Mouse (Mus musculus) mouse embryonic stem cell (cell line): ENCODE measurements around the gene Gucy1b2.

ENCODE experiments used
- in situ Hi-C, 2 experiments: fragments of 300-500 bp; cut with MboI; formaldehyde crosslinking; loops; 1 replicate in 1 of 2; 3 replicates in 1 of 2; pipeline ENCODE4 v1.14.3; 2019 to 2020; ENCODE audit warnings: low sequenced_read_pairs in 2 of 2, low pct_unique_long_range_greater_than_20kb in 1 of 2, mixed read lengths in 1 of 2; ENCODE audit not compliant: unreplicated experiment in 1 of 2

The Gucy1b2 gene

DNA sequence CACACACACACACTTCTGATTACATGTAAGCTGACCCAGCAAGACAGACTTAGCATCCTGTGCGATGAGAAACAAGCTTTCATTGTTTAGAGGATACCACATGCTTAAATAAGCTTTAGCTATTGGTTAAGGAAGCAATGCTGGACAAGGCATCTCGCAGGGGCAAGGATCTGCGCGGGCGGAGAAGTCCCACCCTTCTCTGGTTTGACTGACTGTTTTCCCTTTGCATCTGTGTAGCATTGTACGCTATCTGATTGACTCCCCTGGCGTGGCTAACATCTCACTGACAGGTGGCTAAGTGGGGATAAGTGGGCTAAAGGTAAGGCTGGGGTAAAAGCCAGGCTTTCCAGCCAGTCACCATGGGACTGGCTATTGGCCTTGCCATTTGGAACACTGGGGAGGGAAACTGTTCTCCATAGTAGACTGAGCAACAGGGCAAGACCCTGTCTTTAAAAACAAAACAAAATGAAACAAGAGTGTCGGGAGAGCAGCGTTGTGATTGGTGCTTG lies at the start of gene Gucy1b2:
TSS of gene Gucy1b2 (minus strand) at position 51 of the 509 bp plus-strand sequence.
- in situ Hi-C loops: loop anchor here (10.0 to 25.0 kb wide), 5 partner anchors 201 to 894 kb away; partner anchors contain the start of gene Spryd7 (in 1 of the 2)

DNA sequence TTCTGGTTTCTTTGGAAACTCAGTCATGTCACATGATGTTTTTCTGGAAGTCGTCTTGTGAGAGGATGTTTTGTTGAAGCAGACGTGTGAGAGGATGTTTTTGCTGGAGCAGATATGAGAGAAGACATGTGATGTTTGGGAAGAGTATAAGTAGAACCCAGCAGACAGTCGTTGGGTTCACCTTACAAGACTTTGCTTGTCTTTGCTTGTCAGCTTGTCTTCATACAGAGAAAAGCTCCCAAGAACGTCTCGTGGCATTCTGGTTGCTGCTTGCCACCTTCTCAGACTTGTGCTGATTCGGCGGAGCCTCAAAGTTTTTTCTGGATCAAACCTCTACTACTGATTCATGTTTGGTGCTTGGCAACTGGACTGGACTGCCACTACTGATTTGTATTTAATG lies 41.3 kb upstream of the Gucy1b2 start:
- in situ Hi-C loops: no loop called here

DNA sequence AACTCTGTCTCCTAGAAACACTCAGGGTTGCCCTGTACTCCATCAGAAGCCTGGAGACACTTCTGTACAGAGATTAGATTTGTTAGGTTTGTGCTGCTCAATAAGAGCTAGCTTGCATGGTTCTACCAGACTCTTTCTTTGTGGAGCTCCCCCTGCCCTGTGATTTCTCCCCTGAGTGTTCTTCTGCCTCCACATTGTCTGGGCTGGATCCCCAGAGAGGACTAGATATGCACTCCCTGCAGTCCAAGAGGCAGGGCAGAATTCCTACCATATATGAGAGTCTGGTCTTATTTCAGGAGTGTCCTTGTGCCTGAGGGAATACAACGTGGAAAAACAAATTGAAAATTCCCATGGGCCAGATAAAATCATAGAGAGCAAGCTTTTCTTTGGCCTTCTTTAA lies 40.4 kb upstream of the Gucy1b2 start:
- in situ Hi-C loops: no loop called here

DNA sequence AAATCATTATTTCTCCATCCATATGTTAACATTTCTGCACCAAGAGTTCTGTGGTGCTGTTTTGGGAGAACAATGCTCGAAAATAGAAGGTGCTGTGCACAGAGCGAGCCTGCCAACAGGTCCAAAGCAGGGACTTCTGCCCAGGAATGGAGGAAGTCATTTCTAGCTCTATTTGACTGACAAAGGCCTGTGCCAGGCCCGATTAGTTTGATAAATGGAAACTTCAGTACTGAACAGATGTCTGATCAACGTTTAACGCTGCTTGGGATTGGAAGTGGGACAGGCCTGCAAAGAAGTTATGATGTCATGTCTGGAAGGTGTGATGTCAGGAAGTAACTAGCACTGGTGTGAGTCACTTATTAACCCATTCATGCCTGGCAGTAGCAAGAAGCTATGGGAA lies 37.4 kb upstream of the Gucy1b2 start:
- in situ Hi-C loops: no loop called here

DNA sequence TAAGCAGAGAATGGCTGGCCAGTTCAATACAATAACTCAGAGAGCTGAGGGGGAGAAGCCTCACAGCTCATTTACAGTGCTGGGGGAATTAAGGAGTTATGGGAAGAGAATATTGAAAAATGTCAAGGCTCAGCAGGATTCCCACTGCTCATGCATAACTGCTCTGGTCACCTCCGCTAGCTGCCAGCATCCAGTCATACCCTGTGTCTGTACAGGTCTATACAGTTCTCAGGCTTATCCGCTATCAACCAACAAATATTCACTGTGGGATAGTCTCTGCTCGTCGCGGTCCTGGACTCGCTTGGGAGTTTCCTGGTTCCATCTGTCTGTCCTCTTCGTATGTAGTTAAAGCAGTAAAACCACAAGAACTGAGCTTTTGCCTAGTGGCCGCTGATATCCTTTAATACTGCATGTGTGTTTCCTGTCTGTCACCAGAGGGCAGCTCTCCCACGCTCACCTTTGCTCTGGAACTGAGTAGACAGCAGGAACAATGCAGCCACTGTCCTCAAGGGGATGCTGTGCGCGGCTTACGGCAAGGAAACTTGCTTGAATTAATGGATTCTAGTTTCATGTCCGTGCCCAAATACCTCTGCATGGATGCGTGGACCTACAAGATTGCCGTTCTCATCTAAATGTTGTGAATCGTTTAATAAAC lies 36.2 kb upstream of the Gucy1b2 start:
- in situ Hi-C loops: no loop called here

DNA sequence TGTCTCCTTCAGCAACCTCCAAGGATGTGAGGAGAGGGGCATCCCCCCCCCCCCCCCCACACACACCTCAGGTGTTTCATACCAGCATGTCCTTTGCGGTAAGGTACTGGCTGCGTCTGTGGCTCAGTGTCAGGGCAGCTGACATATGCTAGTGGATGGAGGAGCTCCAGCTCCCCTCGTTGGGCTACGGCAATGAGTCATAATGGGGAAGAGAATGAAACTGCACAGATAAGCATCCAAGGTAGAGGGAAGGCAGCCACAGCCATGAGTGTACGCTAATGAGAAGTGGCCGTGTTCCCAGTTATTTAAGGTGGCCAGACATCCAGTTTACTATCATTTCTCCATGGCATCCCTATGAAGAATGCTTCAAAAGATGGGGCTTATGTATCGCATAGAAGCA lies 32.2 kb upstream of the Gucy1b2 start:
- in situ Hi-C loops: no loop called here

DNA sequence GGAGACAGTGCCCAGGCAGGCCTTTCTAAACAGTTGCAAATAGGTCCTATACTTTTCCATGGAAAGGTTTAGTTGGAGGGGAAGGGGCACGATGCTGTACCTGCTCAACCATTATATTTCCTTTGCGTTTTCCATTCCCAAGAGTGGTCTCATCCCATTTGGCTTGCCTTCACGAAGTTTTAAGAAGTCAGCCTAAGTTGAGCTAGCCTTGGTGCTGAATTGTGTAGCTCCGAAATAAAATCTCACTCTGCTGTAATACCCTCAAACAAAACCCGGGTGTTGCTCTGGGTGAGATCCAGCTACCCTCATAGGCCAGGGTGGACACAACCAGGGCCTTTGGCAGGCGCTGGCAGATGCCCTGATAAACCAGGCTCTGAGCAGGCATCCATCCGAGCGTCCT lies 25.3 kb upstream of the Gucy1b2 start:
- in situ Hi-C loops: no loop called here

DNA sequence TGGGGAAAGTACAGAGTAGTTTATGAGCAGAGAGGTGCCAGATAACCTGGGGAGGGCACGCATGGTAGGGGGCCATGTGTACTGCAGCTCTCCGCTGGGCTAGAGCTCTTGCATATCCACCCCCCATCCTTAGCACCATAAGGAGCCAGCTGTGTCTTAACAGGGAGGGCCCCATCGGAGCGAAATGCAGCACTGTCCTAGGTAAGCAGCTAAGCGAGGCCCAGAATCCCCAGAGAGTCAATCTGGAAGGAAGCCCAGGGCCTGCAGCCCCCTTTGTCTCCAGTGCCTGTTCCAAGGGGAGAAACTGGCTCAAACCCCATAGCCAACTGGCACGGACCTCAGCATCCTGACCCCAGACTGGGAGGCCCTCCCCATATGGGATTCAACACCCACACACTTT lies 23.3 kb upstream of the Gucy1b2 start:
- in situ Hi-C loops: no loop called here

DNA sequence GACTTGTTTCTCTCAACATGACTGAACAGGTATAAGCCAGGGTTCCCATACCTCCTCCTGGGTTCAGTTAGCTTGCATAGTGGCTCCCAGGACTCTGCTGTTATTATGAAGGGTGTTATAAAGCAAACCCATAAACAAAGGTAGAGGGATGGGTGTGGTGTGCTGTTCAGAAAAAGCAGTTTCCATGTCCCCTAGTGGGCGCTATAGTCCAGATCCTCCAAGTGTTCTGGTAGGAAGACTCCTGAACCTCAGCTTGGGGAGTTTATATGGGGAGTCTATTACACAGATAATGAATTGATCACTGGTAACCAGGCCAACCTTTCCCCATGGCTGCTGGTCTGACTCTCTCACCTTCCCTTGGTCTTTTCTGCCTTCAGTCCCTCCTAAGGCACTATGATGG lies 18.4 kb upstream of the Gucy1b2 start:
- in situ Hi-C loops: loop anchor here (25.0 kb wide), 3 partner anchors 237 to 912 kb away; partner anchors contain the start of gene Spryd7 (in 1 of the 2)

DNA sequence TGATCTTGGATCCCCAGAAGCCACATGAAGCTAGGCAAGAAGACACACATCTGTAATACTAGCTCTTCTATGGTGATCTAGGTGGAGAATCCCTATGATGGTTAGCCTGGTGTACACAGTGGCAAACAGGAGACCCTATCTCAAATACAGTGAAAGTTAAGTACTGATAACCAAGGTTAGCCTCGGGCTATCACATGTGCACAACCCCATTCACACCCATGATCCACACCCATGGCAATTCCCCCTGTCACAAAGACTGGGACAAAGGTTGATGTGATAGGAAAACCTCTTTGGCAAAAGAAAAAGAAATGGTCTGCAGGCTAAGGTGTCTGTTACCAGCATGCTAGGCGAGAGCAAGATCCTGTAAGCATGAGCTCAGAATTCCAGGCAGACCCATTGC lies 16.0 kb upstream of the Gucy1b2 start:
- in situ Hi-C loops: loop anchor here (25.0 kb wide), 3 partner anchors 235 to 910 kb away; partner anchors contain the start of gene Spryd7 (in 1 of the 2)

DNA sequence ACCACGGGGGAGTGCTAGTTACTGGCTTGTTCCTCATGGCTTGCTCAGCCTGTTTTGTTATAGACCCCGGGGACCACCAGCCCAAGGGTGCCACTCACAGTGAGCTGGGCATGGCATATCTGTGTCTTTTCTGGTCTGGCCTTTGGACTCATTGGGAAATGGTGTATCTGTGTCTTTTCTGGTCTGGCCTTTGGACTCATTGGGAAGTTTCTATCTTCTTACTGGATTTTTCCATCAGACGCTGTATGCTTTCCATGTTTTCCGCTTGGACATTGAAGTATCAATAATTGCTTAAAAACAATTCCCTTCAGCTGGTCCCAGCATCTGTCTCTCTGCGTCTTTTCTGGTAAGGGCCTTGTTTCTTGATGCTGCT lies 12.7 kb upstream of the Gucy1b2 start:
- in situ Hi-C loops: loop anchor here (25.0 kb wide), 3 partner anchors 231 to 906 kb away; partner anchors contain the start of gene Spryd7 (in 1 of the 2)

DNA sequence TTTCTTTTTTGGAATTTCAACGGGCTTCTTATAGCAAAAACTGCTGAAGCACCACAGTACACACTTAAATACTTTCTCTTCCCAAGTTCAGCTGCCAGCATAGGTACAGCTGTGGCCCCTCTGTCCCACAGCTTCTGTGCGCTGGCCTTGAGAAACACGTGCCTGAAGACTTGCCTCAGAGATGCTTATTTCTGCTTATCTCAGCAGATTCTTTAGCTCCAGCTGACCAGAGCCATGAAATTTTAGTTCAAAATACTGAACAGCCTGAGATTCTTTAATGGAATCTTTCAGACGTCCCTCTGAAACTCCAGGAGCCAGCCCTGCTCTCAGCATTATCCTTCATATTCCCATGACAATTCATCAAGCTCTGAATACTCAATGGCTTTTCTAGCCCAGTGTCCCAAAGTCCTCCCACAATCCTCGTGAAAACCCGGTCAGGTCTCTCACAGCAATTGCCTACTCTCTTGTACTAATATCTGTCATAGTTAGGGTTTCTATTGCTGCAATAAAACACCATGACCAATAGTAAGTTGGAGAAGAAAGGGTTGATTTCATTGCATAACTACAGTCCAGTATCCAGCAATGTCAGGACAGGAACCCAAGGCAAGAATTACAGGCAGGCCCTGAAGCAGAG lies 12.1 kb upstream of the Gucy1b2 start:
- in situ Hi-C loops: loop anchor here (25.0 kb wide), 3 partner anchors 231 to 906 kb away; partner anchors contain the start of gene Spryd7 (in 1 of the 2)

DNA sequence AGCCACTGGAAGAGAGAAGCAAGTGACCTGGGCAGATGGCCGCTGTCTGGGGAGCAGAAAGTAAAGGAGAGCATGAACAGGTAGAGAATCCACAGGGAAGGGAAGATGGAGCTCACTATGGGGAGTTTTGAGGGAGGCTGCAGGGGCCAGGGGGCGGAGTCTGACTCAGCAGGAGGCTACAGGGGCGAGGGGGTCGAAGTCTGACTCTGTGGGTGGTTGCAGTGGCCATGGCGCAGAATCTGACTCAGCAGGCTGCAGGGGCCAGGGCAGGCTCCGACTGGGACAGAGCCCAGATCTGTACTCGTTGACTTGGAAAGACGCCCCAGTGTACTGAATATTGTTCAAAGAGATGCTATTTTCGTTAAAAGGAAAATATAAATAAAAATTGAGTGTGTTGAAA lies 8.9 kb upstream of the Gucy1b2 start:
- in situ Hi-C loops: loop anchor here (25.0 kb wide), 3 partner anchors 228 to 903 kb away; partner anchors contain the start of gene Spryd7 (in 1 of the 2)

DNA sequence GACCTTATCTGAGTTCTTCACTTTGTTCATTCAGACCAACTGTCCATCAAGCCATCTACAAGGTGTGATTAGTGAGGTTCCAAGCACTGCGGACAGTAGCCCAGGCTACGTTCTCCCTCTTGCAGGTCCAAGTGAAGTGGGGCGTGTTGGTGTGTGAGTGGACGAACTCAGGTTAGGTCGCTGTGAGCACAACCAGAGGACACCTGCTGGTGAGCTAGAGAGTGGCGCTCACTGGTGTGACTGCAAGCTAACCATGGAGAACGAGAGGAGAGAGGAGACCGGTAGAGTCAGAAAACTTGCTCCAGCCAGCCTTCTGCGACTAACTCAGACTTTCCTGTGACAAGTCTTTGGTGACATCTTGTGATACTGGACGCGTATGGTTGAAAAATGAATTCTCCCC lies 3.5 kb upstream of the Gucy1b2 start:
- in situ Hi-C loops: loop anchor here (10.0 to 25.0 kb wide), 5 partner anchors 205 to 897 kb away; partner anchors contain the start of gene Spryd7 (in 1 of the 2)

DNA sequence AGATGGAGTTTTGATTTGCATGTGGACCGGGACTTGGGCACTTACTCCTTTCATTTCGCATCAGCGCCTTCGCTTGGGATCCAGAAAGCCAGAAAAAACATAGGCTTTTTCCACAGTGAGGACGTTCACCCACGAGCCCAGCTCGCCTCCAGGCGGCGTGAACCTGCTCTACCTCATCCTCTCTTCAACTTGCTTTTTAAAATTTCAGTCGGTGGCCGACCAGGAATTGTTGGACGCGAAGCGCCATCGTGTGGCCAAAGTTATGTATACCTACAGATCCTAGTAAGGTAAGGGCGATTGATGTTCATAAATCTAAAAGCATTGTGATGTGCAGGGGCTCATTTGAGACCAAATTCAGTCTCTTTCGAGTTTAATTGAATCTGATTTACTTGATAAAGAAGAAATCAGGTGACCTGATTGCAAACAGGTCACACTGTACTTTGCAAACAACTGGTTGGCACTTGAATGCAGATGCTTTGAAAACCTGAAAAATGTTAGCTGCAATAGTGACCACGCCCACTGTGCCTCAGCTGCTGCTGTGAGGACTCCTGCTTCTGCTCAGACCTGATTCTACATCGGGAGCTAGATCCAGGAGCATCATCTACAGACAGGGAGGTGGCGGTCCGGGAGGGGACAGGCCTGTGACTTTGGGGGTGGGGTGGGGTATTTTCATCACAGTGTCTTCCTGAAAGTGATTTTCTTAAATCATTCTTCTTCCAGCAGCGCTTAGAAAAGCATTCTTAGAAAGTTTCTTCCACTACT lies 1.5 kb upstream of the Gucy1b2 start:
- in situ Hi-C loops: loop anchor here (10.0 to 25.0 kb wide), 5 partner anchors 203 to 895 kb away; partner anchors contain the start of gene Spryd7 (in 1 of the 2)

DNA sequence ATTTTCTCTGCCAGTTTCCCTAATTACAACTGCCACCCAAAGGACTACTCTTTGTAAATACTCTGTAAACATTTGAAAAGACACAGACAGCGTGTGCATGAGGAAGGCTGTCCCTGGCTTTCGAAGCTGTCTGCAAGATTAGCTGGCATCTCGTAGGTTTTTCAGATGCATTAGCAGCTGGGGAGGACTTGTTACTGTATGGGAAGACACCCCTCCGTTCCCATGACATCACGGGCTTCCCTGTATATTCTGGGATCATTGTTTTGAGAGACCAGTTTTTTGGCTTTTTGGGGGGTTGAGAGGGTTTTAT lies 564 bp downstream of the Gucy1b2 start:
- in situ Hi-C loops: loop anchor here (10.0 to 25.0 kb wide), 5 partner anchors 201 to 893 kb away; partner anchors contain the start of gene Spryd7 (in 1 of the 2)

DNA sequence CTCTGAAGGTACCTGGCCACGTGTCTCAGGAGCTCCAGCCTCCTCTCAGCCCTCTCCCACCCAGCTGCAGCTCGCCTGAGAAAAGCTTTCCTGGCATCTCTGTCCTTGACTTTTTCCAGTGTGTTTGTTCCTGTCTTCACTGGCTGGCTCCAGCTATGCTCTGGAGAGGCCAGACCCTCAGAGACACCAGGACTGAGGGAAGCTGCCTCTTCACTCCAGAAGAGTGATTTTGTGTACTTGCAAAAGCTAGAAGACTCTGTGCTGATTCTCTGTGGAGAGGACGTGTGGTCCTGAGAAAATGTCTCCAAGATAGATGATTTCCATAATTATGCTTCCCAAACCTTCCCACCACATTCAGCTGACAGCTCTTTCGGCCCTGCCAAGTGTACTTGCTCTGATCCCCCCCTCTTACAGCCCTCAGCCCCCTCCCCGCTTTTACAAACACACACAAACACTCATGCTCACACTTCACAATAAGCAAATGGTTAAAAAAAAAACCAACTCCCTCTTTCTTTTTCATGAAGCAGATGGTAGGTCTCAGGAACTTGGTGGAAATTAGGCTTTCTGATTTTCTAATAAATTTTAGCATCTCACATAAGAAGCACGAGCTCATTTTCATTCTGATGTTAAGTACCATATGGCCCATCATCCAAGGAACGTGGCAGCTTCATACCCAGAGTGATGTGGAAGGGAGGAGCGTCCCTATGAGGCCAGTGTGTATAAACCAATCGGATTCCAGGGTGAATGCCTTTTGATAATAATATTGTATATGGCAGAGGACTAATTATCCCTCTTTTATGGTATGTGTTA lies 1.1 kb downstream of the Gucy1b2 start:
- in situ Hi-C loops: loop anchor here (10.0 to 25.0 kb wide), 5 partner anchors 200 to 893 kb away; partner anchors contain the start of gene Spryd7 (in 1 of the 2)

DNA sequence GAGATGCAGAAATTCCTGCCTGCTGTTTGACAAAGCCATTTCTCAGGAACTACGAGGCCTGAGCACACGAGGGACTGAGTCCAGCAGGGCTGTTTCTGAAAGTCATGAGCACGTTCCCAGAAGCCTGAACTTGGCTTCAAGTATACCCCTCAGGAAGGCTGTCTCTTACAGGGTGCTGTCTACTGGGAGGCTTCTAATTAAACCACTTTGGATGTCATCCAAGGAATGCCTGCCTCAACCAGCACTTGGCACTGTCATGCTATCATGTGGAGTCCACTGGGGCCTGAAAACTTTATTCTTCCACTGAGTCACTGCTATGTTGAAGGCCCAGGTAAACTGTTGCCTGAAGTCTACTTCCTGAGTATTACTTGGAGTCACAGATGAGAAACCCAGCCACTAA lies 2.0 kb downstream of the Gucy1b2 start:
- in situ Hi-C loops: loop anchor here (10.0 to 25.0 kb wide), 5 partner anchors 199 to 892 kb away; partner anchors contain the start of gene Spryd7 (in 1 of the 2)
